Mouse (Mus musculus): Measurements from ENCODE around the gene Il4ra.

The Il4ra gene

DNA sequence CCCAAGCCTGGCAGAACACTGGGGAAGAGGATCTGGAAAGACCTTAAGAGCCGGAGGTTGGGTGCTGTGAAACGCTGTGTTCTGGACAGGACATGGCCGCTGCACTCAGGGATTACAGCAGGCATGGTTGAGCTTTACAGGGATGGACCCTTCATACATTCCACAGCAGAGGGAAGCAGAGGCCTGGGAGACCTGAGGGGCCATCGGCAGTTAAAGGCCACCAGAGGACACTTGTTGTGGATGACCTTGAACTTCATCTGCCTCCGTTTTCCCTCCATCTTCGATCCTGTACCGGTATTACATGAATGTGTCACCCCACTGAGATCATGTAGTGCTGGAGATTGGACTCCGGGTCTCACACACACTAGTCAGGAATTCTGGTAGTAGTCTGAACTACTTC is 2.0 kb upstream of the Il4ra start:
- ATAC-seq (ENCODE audit: low TSS enrichment) = no peak

DNA sequence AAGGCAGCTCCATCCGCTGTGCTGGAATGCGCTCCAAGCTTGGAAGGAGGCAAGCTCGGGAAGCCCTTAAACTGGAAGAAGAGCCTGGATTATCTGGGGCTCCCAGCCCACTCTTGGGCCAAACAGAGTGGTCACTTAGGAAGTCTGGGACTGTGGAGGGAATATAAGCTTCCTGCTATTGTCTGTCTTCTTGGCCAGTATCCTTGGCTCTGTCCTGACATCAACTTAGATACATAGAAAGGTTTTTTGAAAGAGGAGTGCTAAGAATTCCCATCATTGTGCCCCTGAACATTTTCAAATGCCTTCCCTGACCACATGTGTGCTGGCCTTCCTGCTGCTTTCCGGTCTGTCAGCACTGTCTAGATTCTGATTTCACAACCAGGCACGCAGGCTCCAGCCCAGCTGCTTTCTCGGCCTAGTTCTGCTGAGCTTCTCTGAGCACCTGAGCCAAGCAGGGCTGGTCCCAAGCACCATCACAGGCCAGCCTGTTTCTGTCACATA is 989 bp upstream of the Il4ra start:
- ATAC-seq (ENCODE audit: low TSS enrichment) = no peak; the same call in 1 of the 2 replicates

DNA sequence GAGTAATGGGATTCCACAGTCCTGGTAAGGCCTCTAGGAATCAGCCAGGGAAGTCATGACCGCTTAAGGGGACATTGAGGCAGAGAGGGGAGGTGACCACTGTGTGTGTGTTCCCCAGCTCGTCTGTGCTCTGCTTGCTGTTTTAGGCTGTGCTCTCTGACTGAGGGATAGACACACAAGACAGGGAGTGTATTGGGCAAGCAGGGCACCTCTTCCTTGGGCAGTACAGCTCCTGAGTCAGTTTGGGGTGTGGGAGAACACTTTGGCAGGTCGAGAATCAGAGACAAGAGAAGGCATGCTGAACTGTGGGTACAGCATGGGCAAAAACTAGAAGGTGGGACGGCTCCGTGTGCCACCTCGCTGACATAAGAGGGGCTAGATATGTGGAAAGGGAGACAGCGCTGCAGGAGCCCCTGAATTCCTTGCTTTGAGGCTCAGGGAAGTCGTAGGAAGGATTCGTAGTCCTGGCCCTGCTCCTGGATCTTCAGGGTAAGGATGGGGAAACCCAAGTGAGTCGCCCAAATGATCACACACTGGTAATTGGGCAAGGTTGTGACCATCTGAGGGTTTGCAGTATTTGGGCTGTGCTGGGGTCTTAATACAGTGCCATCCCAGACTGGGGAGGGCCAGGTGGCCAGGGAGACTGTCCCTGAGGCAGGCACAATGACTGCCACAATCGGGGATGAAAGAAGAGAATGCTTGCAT is 1.1 kb downstream of the Il4ra start:
- ATAC-seq (ENCODE audit: low TSS enrichment) = no peak

DNA sequence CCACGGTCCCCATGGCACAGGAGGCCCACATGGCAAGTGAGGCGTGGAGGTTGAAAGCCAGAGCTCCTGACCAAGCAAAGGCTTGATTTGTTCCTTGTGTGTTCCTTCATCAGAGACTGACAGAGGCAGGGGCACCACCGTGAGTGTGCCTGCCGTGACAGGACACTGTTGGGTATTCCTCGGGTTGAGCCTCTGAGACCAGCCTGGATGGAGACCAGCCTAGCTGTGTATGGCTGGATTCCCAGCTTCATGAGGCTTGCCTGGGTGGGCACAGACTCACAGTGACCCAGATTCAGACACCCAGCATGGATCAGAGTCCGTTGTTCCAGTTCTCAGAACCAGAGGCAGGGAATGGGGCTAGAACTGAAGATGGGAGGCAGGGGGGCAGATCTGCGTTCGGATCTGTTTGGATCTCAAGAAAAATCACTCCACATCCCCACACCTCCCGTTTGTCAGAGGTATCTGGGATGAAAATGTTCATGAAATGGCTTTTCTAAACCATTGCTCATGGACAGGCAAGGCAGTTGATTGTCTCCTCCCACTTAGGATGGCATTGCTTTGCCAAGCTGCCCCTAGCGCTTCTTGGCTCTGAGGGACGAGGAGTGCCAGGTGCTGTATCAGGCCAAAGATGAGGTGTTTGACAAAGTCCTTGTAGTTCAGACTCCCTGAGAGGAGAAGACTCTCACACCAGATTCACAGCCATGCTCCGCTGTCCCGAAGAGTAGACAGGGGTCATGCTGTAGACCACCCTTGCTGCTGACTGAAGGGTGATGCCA is 1.9 kb downstream of the Il4ra start:
- no peak for ATAC-seq (ENCODE audit: low TSS enrichment)

DNA sequence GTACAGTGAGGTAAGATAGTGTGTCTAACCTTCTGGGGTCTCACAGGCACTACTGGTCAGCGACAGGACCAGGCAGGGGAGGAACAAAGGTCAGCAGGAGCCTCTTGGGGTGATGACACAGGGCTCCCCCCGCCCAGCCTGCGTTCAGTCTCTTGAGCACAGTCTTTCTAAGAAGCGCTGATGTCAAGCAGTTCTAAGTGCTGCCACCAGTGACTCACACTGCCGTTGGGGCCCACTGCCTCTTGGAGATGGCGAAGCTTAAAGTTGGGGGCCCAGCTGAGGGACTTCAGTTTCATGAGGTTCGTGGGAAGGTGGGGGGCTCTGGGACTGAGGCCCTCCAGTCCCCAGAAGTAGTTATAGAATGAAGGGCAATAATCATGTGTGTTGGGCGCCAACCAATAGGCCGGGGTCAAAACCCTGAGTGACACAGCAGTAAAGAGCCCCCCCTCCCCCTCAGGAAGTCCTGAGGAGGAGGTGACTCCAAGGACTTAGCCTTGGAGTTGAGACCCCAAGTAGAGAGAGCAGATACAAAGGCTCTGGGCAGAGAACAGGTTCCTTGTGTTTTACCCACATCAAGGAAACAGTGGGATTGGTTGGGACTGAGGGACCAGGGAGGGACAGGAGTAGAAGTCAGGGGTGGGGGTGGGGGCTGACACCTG is 2.7 kb downstream of the Il4ra start:
- no peak for ATAC-seq (ENCODE audit: low TSS enrichment)

DNA sequence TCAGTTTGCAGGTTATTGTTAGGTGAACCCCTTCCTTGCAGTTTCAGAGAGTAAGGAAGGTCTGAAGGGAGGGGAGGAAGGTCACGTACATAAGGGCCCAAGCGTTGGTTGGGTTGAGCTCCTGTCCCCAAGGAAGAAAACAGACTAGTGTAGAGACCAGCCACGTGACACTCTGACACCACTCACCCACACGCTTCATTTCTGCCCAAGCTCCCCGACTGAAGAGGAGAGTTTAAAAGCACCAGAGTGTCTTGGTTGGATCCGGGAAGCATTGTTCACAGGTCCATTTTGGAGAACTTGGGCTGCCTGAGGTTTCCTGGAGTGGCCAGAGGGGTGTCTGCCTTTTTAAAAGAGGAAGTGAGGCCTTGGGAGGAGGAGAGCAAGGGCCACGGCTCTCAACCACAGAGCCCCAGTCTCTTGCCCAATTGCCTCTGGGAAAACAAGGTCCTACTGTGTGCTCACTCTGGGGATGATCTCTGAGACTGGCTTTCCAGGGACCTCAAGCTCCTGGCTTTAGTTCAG is 3.5 kb downstream of the Il4ra start:
- ATAC-seq (ENCODE audit: low TSS enrichment) = no peak

DNA sequence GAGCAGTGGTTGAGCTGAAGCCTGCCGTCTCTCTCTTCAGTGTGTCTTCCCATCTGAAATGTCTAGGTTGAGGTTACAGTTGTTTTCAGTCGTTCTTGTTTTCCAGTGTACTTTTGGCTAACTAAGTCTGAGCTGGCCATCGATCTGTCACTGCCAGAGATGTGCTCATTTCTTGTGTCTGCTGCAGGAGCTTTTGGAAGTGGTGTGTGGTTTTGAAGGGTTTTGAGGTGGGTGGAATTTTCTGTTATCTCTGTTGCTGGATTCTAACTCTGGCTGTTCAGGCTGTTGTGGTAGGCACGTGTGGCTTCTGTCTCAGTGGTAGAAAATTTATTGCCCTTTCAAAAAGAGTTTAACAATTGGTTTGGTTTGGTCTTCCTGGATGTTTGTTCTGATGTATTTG is 4.2 kb downstream of the Il4ra start:
- no peak for ATAC-seq (ENCODE audit: low TSS enrichment)

DNA sequence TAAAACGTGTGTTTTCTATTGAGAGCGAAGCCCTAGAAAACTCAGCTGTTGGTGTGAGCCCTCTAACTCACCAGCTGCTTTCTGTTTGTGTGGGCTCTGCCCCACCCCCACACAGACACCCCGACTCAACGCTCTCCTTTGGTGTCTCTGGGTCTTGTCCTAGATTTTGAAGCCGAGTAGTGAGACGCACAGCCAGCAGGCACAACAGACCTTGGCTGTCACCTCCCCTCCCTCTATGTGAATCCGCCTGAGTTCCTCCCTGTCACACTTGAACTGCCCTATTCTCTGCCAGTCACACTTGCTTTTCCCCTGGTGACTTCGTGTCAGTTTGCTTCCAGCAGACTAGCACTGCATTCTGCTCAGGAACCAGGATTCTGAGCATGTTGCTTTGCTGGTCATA is 4.9 kb downstream of the Il4ra start:
- no peak for ATAC-seq (ENCODE audit: low TSS enrichment)

DNA sequence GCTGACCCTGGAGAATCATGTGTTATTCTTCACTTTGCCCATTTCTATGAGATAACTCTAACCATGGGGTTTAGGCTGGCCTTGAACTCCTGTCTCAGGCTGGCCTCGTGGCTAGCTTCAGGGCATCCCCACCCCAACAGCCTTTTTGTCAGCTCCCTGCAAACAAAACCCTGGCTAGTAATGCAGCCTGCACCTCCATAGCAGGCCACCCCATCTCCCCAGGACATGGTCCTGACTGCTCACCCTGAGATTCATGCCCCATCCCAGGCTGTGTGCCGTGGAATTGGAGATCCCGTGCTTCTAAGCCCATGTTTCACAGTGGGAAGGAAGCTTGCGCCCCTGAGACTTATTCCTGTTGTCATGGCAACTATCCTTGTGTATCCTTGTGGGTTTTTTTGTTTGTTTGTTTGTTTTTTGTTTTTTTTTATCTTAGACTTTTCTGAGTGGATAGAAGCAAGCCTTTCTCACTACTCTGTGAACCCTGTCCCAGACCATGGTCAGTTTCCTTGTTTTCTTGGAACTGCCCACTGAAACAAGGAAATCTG is 6.6 kb downstream of the Il4ra start:
- no peak for ATAC-seq (ENCODE audit: low TSS enrichment)

DNA sequence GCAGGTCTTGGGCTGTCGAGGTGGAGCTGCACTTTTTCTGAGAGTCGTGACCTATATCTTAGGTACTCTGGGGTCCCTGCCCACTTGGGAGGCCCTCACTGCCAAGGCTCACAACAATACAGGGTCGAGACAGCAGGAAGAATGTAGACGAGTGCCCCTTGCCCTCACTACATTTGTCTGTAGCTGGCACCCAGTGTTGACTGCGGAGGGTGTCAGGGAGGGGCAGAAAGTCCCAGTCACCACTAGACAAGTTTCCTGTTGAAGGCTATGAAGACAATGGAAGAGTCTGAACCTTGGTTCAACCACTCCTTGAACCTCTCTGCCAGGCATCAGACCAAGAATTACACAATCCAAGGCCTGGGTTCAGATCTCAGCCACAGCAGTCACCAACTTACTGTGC is 7.1 kb downstream of the Il4ra start:
- ATAC-seq (ENCODE audit: low TSS enrichment) = no peak

DNA sequence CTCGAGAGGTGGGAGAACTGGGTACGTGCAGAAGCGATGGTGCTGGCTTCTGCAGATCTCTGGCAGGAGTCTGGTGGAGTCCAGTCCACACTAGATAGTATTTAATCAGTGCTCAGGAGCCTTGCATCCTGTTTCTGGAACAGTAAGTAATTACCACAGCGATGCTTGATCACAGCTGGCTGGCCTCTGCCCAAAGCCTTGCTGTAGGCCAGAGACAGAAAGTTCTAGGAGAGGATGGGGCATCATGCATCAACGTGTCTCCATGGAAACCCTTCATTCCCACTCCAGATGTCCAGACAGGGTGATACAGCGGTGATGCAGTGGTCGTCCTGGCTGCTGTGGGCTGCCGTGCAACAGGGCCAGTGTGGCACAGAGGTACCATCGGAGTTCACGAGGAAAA is 7.6 kb downstream of the Il4ra start:
- ATAC-seq (ENCODE audit: low TSS enrichment) = no peak

DNA sequence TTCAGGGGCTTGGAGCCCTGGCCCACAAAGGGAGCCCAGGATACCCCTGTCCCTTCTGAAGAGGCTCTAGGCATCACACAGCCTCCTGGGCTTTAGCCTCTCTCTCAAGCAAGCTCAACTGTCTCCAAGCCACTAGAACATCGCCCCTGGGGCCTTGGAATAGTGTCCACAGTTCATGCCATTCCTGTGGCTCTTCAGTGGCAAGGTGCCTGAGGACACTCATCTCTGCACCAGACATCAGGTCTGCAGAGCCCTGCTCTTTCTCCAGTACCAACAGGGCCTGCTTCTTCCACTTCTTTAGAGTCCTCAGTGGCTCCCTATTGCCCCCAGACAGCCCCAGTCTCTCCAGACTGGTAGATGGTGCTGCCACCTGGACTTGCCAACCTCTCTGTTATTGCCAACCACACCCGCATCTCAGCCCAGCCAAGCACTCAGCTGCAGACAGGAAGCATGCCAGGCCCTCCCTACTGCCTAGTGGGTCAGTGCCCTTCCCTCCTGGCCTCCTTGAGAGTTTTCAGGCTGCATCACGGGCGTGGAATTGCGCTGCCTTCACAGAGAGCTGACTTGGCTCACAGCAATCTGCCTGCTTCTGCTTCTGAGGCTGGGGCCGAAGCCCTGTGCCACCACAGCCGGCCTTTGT is 8.3 kb downstream of the Il4ra start:
- no peak for ATAC-seq (ENCODE audit: low TSS enrichment)

DNA sequence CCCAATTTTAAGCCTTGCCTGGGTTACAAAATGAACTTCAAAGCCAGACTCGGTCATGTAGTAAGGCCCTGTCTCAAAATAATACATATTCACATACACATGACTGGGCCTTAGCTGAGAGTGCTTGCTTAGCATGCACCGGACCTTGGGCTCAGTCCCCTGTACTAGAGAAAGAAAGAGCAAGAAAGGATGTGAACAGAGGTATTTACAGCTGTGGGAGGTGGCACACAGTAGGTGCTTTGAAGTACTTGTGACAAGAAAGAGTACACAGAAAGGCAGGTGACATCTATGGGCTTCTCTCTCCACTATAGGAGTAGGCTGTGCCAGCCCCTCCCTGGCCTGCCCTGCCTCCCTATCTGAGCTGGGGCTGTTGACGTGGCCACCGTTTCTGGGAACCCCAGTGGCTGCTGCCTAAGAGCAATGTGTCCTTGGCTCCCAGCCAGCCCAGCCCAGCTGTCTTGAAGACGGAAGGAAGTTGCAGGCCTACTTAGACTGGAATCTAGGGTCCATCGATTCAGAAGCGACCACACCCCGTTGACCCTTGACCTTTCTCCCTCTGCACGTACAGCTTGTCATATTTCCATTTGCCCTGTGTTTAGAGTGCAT is 9.3 kb downstream of the Il4ra start:
- no peak for ATAC-seq (ENCODE audit: low TSS enrichment)

DNA sequence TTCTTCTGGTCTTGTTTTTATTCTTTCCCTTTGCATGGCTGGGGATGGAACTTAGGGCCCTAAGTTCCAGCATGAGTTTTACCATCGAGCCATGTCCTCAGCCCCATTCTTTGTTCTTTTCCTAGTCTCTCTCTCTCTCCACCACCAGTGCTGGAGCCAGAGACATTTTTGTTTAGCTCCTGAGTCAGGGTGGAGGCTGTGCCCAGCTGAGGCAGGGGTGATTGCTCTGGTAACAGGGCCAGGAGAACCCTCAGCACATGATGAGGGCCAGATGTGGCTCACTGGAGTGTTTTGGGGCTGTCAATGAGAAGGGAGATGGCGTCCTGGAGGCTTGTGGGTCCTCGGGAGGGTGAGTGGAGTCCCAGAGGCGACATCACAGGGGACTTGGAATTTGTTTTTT is 10.5 kb downstream of the Il4ra start:
- ATAC-seq (ENCODE audit: low TSS enrichment) = no peak

DNA sequence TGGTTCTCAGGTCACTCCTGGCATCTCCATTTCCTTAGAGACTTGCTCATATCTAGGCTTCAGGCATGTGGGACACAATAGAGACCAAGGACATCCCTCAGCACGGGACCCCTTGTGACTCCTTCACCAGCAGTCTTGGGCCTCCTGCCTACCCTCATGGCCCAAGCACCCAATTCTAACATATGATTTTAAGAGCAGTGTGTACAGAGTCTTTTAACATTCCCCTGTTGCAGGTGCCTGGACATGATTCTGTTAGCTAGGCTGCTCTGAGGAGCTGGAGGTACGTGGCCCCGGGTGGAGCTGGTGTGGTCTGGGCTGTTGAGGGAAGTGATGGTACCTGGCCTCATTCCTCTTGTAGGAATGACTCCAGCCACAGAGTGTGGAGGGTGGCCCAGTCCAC is 11.2 kb downstream of the Il4ra start:
- ATAC-seq (ENCODE audit: low TSS enrichment) = no peak

DNA sequence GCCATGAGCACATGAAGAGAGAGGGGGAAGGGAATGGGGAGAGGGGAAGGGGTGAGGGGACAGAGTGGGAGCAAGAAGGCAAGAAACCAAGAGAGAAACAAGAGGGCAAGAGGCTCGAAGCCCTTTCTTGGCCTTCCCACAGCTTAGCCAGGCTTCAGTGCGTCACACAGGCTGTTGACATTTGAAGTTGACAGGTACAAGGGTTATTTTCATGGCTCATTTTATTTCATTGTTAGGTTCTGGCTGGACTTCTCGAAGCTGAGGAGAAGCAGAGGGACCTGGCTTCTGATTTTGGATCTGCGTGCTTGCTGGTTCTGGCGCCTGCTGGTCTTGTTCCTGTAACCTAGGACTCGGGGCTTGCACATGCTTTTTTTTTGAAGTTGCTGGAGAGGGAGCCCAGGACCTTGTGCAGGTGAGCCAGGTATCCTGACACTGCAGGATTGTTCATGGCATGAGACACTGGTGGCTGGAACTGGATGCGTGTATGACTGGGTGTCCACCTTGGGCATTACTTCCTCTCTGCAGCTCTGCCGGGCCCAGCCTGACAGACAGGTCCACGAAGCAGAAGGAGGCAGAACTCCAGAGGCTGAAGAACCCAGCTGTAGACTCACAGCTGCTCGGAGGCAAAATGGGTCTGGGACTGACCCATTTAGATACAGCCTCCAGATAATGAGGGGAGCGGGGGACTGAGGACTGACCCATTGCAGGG is 12.6 kb downstream of the Il4ra start:
- no peak for ATAC-seq (ENCODE audit: low TSS enrichment)

DNA sequence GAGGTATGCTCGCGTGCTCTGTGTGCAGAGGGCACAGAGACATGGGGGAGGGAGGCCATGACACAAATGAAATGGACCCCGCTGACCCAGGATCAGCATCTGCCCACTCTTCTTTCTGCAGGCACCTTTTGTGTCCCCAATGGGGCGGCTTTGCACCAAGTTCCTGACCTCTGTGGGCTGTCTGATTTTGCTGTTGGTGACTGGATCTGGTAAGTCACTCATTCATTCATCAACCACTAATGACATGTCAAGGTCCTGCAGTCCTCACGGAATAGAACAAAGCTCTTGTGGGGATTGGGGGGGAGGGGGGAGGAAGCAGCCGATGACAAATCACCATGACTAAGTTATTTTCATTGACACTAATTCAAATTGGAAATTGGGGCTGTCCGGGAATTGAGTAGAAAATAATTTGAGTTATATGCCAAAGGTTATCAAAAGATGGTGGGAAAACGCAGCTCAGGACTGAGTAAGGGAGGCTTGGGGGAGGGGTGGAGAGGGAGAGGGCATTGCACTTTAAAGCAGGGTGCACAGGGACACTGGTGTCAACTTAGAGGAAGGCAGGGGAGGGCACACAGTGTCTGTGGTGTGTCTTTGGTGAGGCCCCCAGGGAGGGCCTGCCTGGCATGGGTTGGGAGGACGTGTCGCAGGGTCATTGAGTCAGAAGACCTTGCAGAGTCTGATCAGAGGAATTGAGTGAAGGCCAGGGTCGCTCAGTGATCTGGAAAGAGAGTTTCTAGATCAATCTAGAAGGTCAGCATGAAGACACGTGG is 13.8 kb downstream of the Il4ra start:
- no peak for ATAC-seq (ENCODE audit: low TSS enrichment)

DNA sequence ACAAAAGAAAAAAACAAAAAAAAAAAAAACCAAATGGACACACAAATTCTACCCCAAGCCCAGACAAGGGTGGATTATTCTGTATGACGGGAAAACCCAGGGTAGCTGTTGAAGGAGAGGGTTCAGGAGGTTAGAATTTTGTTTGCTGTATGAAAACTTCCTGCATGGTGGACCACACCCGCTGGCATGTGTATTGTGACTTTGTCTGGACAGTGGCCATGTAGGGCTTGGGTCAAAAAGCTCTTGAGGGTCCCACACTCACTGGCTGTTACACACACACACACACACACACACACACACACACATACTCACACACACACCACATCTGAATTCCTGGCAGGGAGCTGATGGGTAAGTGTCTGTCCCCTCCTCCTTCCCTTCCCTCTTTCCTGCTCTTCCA is 14.5 kb downstream of the Il4ra start:
- ATAC-seq (ENCODE audit: low TSS enrichment) = no peak

DNA sequence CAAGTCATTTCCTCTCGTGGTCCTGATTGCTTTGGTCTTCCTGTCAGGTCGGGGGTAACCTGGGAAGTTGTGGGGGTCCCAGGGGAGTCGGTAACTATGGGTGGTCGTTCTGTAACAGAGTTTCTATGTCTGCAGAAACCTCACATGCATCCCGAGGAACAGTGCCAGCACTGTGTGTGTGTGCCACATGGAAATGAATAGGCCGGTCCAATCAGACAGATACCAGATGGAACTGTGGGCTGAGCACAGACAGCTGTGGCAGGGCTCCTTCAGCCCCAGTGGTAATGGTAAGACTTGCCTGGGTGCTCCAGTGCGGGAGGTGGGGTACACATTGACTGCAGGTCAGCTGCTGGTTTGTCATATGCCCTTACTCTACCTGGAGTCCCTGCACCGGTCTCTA is 17.0 kb downstream of the Il4ra start:
- ATAC-seq (ENCODE audit: low TSS enrichment) = no peak

DNA sequence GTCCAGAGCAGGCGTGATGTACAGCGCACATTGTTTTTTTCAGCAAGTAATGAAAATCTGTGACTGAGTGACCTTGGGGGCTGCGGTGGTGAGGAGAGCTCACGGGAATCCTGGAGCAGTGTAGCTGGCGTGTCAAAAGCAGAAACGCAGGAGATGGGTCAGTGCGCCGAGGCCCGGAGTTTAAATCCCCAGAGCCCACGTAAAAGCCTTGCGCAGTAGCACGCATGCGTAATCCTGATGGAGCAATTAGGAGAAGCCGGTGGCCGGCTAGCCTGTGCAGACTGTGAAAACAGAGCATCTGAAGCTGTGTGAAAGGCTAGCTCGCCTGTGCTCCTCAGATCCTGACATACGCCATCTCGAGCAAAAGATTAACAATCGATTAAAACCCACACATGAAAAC is 20.0 kb downstream of the Il4ra start:
- ATAC-seq (ENCODE audit: low TSS enrichment) = no peak
